Mouse (Mus musculus) olfactory bulb, adult 2 months (tissue): ENCODE results near the gene Zfp61. TPM values are rescaled to one million over a fixed set of nuclear protein-coding genes. Genes with fewer than 3 reads are reported as not detected.
"Not testable (repeated sequence)": the region's sequence is repeated elsewhere in the genome, so short reads cannot be mapped to it uniquely, and the experiment has no call there.

Experiments used
- H3K27ac ChIP-seq: fragments of 200-500 bp; 2 replicates; pipeline ENCODE4 v1.5.1; 2012; ENCODE audit warnings: low read depth, low read length; ENCODE audit not compliant: insufficient read depth
- H3K4me1 ChIP-seq: fragments of 200-500 bp; 2 replicates; pipeline ENCODE4 v1.6.1; 2012; ENCODE audit warnings: low read length; ENCODE audit not compliant: control insufficient read depth, insufficient read depth
- H3K4me3 ChIP-seq: fragments of 200-500 bp; 2 replicates; pipeline ENCODE4 v1.5.1; 2012; ENCODE audit warnings: mild to moderate bottlenecking, low read depth, low read length, moderate library complexity; ENCODE audit not compliant: insufficient read depth
- CTCF ChIP-seq: fragments of 200-500 bp; IDR thresholded peaks from 2 replicates; pipeline ENCODE4 v1.5.1; 2012; ENCODE audit warnings: low read depth, mild to moderate bottlenecking, low read length, moderate library complexity; ENCODE audit not compliant: insufficient read depth
- POLR2A ChIP-seq: fragments of 200-500 bp; IDR thresholded peaks from 2 replicates; pipeline ENCODE4 v1.6.1; 2012; ENCODE audit warnings: mild to moderate bottlenecking, low read depth, low read length, moderate library complexity; ENCODE audit not compliant: insufficient read depth
- WGBS: fragments of 180-500 bp; shearing (Covaris S2); methylation state at CpG from one replicate; pipeline ENCODE4 v1.1.7; 2018; 5-methylcytosine and 5-hydroxymethylcytosine counted together
- polyA plus RNA-seq: library from polyadenylated mRNA; stranded (reverse); fragments of >200 nt; gene quantifications from 2 replicates; pipeline ENCODE4 v1.2.4, GENCODE M21; 2012; ENCODE audit warnings: low replicate concordance; ENCODE audit not compliant: missing spikeins, insufficient read depth, insufficient read length

The Zfp61 gene
- polyA plus RNA-seq, 1 experiment = not detected

- H3K4me1 ChIP-seq = no peaks in the 10 kb centered on the region
- no peak overlapping the region for H3K4me3 ChIP-seq
- WGBS = 81% methylated on average over 5 of the region's 5 CpGs
- H3K27ac ChIP-seq = no peak overlapping the region
- TF ChIP-seq CTCF = no peak
- TF ChIP-seq POLR2A = no peak
These were observed 13.4 kb downstream of the Zfp61 start for GRCm38 (mm10) chr7:24287670-24288069.

- H3K27ac ChIP-seq = no peak overlapping the region
- 89% methylated on average over 4 of the region's 4 CpGs for WGBS
These were observed 14.1 kb downstream of the Zfp61 start for GRCm38 (mm10) chr7:24286916-24287315.

GRCm38 (mm10) chr7:24286090-24286489, 14.9 kb downstream of the Zfp61 start:
- Histone ChIP-seq H3K4me1 (no peaks in the 10 kb centered on the region), H3K27ac (no peak overlapping the region), H3K4me3 (no peak overlapping the region)
- WGBS = 54% methylated on average over 4 of the region's 4 CpGs
- TF ChIP-seq POLR2A = no peak
- no peak for TF ChIP-seq CTCF

More at GRCm38 (mm10) chr7:24286916-24287315, 14.1 kb downstream of the Zfp61 start:
- no peak overlapping the region for H3K4me3 ChIP-seq
- TF ChIP-seq POLR2A (no peak), CTCF (no peak)
- no peaks in the 10 kb centered on the region for H3K4me1 ChIP-seq

- Histone ChIP-seq H3K27ac (no peak overlapping the region), H3K4me1 (no peaks in the 10 kb centered on the region), H3K4me3 (no peak overlapping the region)
- WGBS = 58% methylated on average over 4 of the region's 4 CpGs
- TF ChIP-seq CTCF = no peak
- TF ChIP-seq POLR2A = no peak
These were observed 20.2 kb downstream of the Zfp61 start for GRCm38 (mm10) chr7:24280858-24281145.

GRCm38 (mm10) chr7:24280031-24280857, 20.8 kb downstream of the Zfp61 start:
- no peaks in the 10 kb centered on the region for H3K4me1 ChIP-seq
- no peak overlapping the region for H3K4me3 ChIP-seq
- H3K27ac ChIP-seq = no peak overlapping the region
- TF ChIP-seq POLR2A = no peak
- no peak for TF ChIP-seq CTCF
- WGBS = 57% methylated on average over 10 of the region's 10 CpGs

- 87% methylated on average over 3 of the region's 3 CpGs for WGBS
These were observed 22.3 kb downstream of the Zfp61 start for GRCm38 (mm10) chr7:24278771-24279170.

GRCm38 (mm10) chr7:24274456-24274855, 26.6 kb downstream of the Zfp61 start:
- TF ChIP-seq POLR2A = no peak
- no peak for TF ChIP-seq CTCF
- 95% methylated on average over 4 of the region's 4 CpGs for WGBS
- H3K4me1 ChIP-seq = peaks cover 4% of the 10 kb centered on the region
- H3K4me3 ChIP-seq = no peak overlapping the region
- no peak overlapping the region for H3K27ac ChIP-seq

More at GRCm38 (mm10) chr7:24278771-24279170, 22.3 kb downstream of the Zfp61 start:
- not testable (repeated sequence) for H3K27ac ChIP-seq, H3K4me1 ChIP-seq, H3K4me3 ChIP-seq

- WGBS = 96% methylated on average over 6 of the region's 6 CpGs
- no peak overlapping the region for H3K27ac ChIP-seq
- peaks cover 6% of the 10 kb centered on the region for H3K4me1 ChIP-seq
- H3K4me3 ChIP-seq = no peak overlapping the region
- no peak for TF ChIP-seq POLR2A
- TF ChIP-seq CTCF = no peak
These were observed 29.8 kb downstream of the Zfp61 start for GRCm38 (mm10) chr7:24271191-24271590.

- TF ChIP-seq POLR2A = peak; percentile 48
- no peak for TF ChIP-seq CTCF
- under 1% methylated on average over 12 of the region's 12 CpGs for WGBS
- Histone ChIP-seq H3K4me3 (peak within 1 kb of the TSS; percentile 89), H3K27ac (peak within 1 kb of the TSS; percentile 69; the same call in 1 of the 2 replicates), H3K4me1 (peaks cover 6% of the 10 kb centered on the region)
These were observed 30.8 kb downstream of the Zfp61 start, which contains the start of gene Zfp93 for GRCm38 (mm10) chr7:24270288-24270672. Zfp93 (plus strand) TSS chr7:24270420.
